ENCODE assay signal across 8 mouse cellular contexts in genomic region chr8:80739155-80739924, GRCm38 (mm10). TPM values are rescaled to one million over a fixed set of nuclear protein-coding genes. Genes with fewer than 3 reads are reported as not detected.
DNase-seq lines count a peak whose midpoint lies in the region; ATAC-seq and TF ChIP-seq lines count a peak whose summit lies in the region.
"Not testable (repeated sequence)": the region's sequence is repeated elsewhere in the genome, so short reads cannot be mapped to it uniquely, and the experiment has no call there.

Gene Smarca5, minus strand, starts transcription at chr8:80739497.

- H3K4me1 ChIP-seq in bone marrow, adult 2 months (ENCODE audit: control insufficient read depth, insufficient read depth, low read length); embryonic facial prominence, embryonic 14.5 days (ENCODE audit: control insufficient read depth, insufficient read depth, low read length); limb, embryonic 13.5 days: not testable (repeated sequence)
- peaks cover 11% of the 10 kb centered on the region for H3K4me1 ChIP-seq in midbrain, embryonic 15.5 days

- not testable (repeated sequence) for TF ChIP-seq CTCF in bone marrow, adult 2 months (IDR thresholded peaks at IDR 0.05; ENCODE audit: control insufficient read depth, insufficient read depth, low read length)

- peak; percentile 94 for DNase-seq in A20 (ENCODE audit: low read depth, low spot score)
- DNase-seq in embryonic facial prominence, embryonic 14.5 days (ENCODE audit: low spot score) = peak; percentile 95
- peak; percentile 94 for DNase-seq in heart, adult 8-10 months (ENCODE audit: low spot score)
- peak; percentile 97 for DNase-seq in kidney, adult 9 months
- DNase-seq in spleen, adult 18-20 months = peak; percentile 92 to 97

- H3K27me3 ChIP-seq in embryonic facial prominence, embryonic 14.5 days (replicated peaks; ENCODE audit: control insufficient read depth, insufficient read depth, low read length); limb, embryonic 13.5 days; midbrain, embryonic 15.5 days (replicated peaks): not testable (repeated sequence)

- peak within 1 kb of the TSS; percentile 99 for H3K27ac ChIP-seq in bone marrow, adult 2 months (ENCODE audit: control insufficient read depth, insufficient read depth, low read depth, low read length, poor library complexity)
- peak within 1 kb of the TSS; percentile 99 for H3K27ac ChIP-seq in embryonic facial prominence, embryonic 14.5 days (replicated peaks; ENCODE audit: low read depth, low read length)
- peak within 1 kb of the TSS; percentile 99 for H3K27ac ChIP-seq in limb, embryonic 13.5 days
- peak within 1 kb of the TSS; percentile 93 for H3K27ac ChIP-seq in midbrain, embryonic 15.5 days

- not testable (repeated sequence) for H3K9me3 ChIP-seq in embryonic facial prominence, embryonic 14.5 days (ENCODE audit: control insufficient read depth, low read length); limb, embryonic 13.5 days; midbrain, embryonic 15.5 days

- TF ChIP-seq POLR2A in bone marrow, adult 2 months (IDR thresholded peaks at IDR 0.05; ENCODE audit: borderline replicate concordance, control insufficient read depth, low read depth, low read length) = peak; percentile 85; the same call in 1 of the 2 replicates

- peak; percentile 96 for ATAC-seq in embryonic facial prominence, embryonic 14.5 days (ENCODE audit: low read depth)
- peak; percentile 93 for ATAC-seq in limb, embryonic 13.5 days (ENCODE audit: low FRiP score, low read depth)
- ATAC-seq in midbrain, embryonic 15.5 days (replicated peaks) = peak; percentile 97

- 1% methylated on average over 91 of the region's 91 CpGs for WGBS in bone marrow, adult 2 months
- WGBS in embryonic facial prominence, embryonic 14.5 days = 2% methylated on average over 55 of the region's 91 CpGs
- 2% methylated on average over 76 of the region's 91 CpGs for WGBS in limb, embryonic 13.5 days
- 2% methylated on average over 89 of the region's 91 CpGs for WGBS in midbrain, embryonic 15.5 days

- peak within 1 kb of the TSS; percentile 64 for H3K4me2 ChIP-seq in embryonic facial prominence, embryonic 14.5 days (ENCODE audit: low read depth, low read length)
- H3K4me2 ChIP-seq in limb, embryonic 13.5 days (replicated peaks) = peak within 1 kb of the TSS; percentile 93
- H3K4me2 ChIP-seq in midbrain, embryonic 15.5 days = peak within 1 kb of the TSS; percentile 74

- peak within 1 kb of the TSS; percentile 97 for H3K9ac ChIP-seq in embryonic facial prominence, embryonic 14.5 days (ENCODE audit: low read depth, low read length)
- H3K9ac ChIP-seq in limb, embryonic 13.5 days = peak within 1 kb of the TSS; percentile 95
- peak within 1 kb of the TSS; percentile 71 for H3K9ac ChIP-seq in midbrain, embryonic 15.5 days

- H3K4me3 ChIP-seq in bone marrow, adult 2 months (replicated peaks; ENCODE audit: control insufficient read depth, low read depth, low read length) = peak within 1 kb of the TSS; percentile 90
- H3K4me3 ChIP-seq in embryonic facial prominence, embryonic 14.5 days (ENCODE audit: low read depth, low read length) = peak within 1 kb of the TSS; percentile 95
- H3K4me3 ChIP-seq in limb, embryonic 13.5 days = peak within 1 kb of the TSS; percentile 95
- H3K4me3 ChIP-seq in midbrain, embryonic 15.5 days = peak within 1 kb of the TSS; percentile 63

- peaks cover 11% of the 10 kb centered on the region for H3K36me3 ChIP-seq in embryonic facial prominence, embryonic 14.5 days (ENCODE audit: control insufficient read depth, insufficient read depth, low read length)
- peaks cover 13% of the 10 kb centered on the region for H3K36me3 ChIP-seq in limb, embryonic 13.5 days
- H3K36me3 ChIP-seq in midbrain, embryonic 15.5 days (replicated peaks) = not testable (repeated sequence)

RNA-seq across cellular contexts. Expression of gene Smarca5, which starts in this region (rescaled TPM):
- 29.1 and 31.8 TPM in 2 replicates for polyA plus RNA-seq in bone marrow, adult 2 months (2011; ENCODE audit: insufficient read depth, insufficient read length, low replicate concordance, missing spikeins)
- 77.3 and 81.6 TPM in 2 replicates for polyA plus RNA-seq in embryonic facial prominence, embryonic 14.5 days (2014; fragmentation: Nextera tagmentation; extraction: Ambion mirVana)
- 10 to 100 TPM; 35.5 to 39.2 (median 38.8) TPM for total RNA-seq in heart, adult 8-10 months (2022)
- polyA plus RNA-seq in limb, embryonic 13.5 days (2015; fragmentation: Nextera tagmentation; extraction: Ambion mirVana) = 78.5 and 80.9 TPM in 2 replicates
- polyA plus RNA-seq in midbrain, embryonic 15.5 days (2015; fragmentation: Nextera tagmentation; extraction: Ambion mirVana) = 49.0 and 49.5 TPM in 2 replicates

Comparison
In these comparisons a context has a peak if more than half of its experiments do, and no peak if none do; other contexts are left out.
1. Peak in every context shown above with its lines: DNase-seq, ATAC-seq, H3K4me3 ChIP-seq and H3K27ac ChIP-seq.